In genomic region chr9:13500045-13500444, GRCm38 (mm10) we compare ENCODE assay signal across 34 mouse cellular contexts. TPM values are rescaled to one million over a fixed set of nuclear protein-coding genes. Genes with fewer than 3 reads are reported as not detected.
A peak's percentile ranks its signal among the peaks of the same experiment; 100 is the strongest.
DNase-seq lines count a peak whose midpoint lies in the region; ATAC-seq and TF ChIP-seq lines count a peak whose summit lies in the region.
"Had no signal": no experiment of that assay in that cellular context is flagged by ENCODE, and none has a peak within 500 bp of the region (broad histone marks: within the 10 kb centered on the region; RNA-seq: fewer than 3 reads in every experiment).

No protein-coding gene starts in this region.

- no peak overlapping the region for H3K9ac ChIP-seq in lung, embryonic 16.5 days (ENCODE audit: low read length)
- H3K9ac ChIP-seq: embryonic facial prominence, embryonic 12.5 days; heart, embryonic 12.5 days; hindbrain, embryonic 14.5 days; kidney, embryonic 15.5 days; liver, embryonic 14.5 days; lung, embryonic 15.5 days; midbrain, embryonic 13.5 days; neural tube, embryonic 13.5 days had no signal

- TF ChIP-seq CTCF in cerebellum, adult 2 months (IDR thresholded peaks at IDR 0.05; ENCODE audit: borderline replicate concordance, insufficient read depth, low read depth, low read length), result no peak

- peaks cover 22% of the 10 kb centered on the region for H3K4me1 ChIP-seq in lung, embryonic 16.5 days (replicated peaks; ENCODE audit: control insufficient read depth, insufficient read depth, low read length)
- peaks cover 15% of the 10 kb centered on the region; the same call in 1 of the 2 replicates for H3K4me1 ChIP-seq in cerebellum, adult 2 months (ENCODE audit: control insufficient read depth, insufficient read depth, low read length)

- H3K27ac ChIP-seq in lung, embryonic 16.5 days (ENCODE audit: low read length), result 0 out of 2 replicates have a peak overlapping the region, but pooled peaks have one; percentile 39
- H3K27ac ChIP-seq in cerebellum, adult 2 months (ENCODE audit: insufficient read depth, low read length), result peak overlapping the region; percentile 32
- H3K27ac ChIP-seq: embryonic facial prominence, embryonic 12.5 days; hindbrain, embryonic 14.5 days; kidney, embryonic 15.5 days; liver, embryonic 14.5 days; lung, embryonic 15.5 days; midbrain, embryonic 13.5 days; neural tube, embryonic 13.5 days had no signal

- no peak for DNase-seq in lung, adult 18-20 months
- DNase-seq in cerebellum, adult 2 months, result peak; percentile 72 to 84
- peak; percentile 79 to 81 for DNase-seq in cerebellum, postnatal 14 days
- no peak for DNase-seq in gastrocnemius, postnatal 14 days
- DNase-seq in left cerebral cortex, adult 8-10 months (ENCODE audit: low spot score in 2 of 2), result no peak
- DNase-seq: adrenal gland, postnatal 25 days; B cell, adult 2 months; embryo, embryonic 11 days; gastrocnemius, postnatal 25 days; heart, adult 18-20 months; kidney, adult 11 months; kidney, postnatal 25 days; liver; lung, postnatal 36 days; thymus, postnatal 4 days had no signal

- no peak for TF ChIP-seq POLR2A in cerebellum, adult 2 months (IDR thresholded peaks at IDR 0.05; ENCODE audit: borderline replicate concordance, insufficient read depth, low read length)

- WGBS in lung, embryonic 16.5 days, result 60% methylated on average over 5 of the region's 5 CpGs
- 9% methylated on average over 5 of the region's 5 CpGs for WGBS in cerebellum, adult 2 months

- H3K9me3 ChIP-seq in lung, embryonic 16.5 days (ENCODE audit: control insufficient read depth, low read length), result no peaks in the 10 kb centered on the region
- H3K9me3 ChIP-seq: embryonic facial prominence, embryonic 12.5 days; heart, embryonic 12.5 days; kidney, embryonic 15.5 days; lung, embryonic 15.5 days; megakaryocyte, embryonic 14.5 days; midbrain, embryonic 13.5 days; neural tube, embryonic 13.5 days had no signal

- H3K4me3 ChIP-seq in lung, embryonic 16.5 days (ENCODE audit: low read length), result no peak overlapping the region
- no peak overlapping the region for H3K4me3 ChIP-seq in cerebellum, adult 2 months (replicated peaks; ENCODE audit: insufficient read depth, low read depth, low read length)
- H3K4me3 ChIP-seq: embryonic facial prominence, embryonic 12.5 days; heart, embryonic 12.5 days; kidney, embryonic 15.5 days; lung, embryonic 15.5 days; megakaryocyte, embryonic 14.5 days; midbrain, embryonic 13.5 days; neural tube, embryonic 13.5 days had no signal

- H3K27me3 ChIP-seq in lung, embryonic 16.5 days (ENCODE audit: control insufficient read depth, insufficient read depth, low read depth, low read length), result no peaks in the 10 kb centered on the region
- no peaks in the 10 kb centered on the region for H3K27me3 ChIP-seq in cerebellum, adult 2 months (ENCODE audit: control insufficient read depth, insufficient read depth, low read length)
- H3K27me3 ChIP-seq: embryonic facial prominence, embryonic 12.5 days; heart, embryonic 12.5 days; kidney, embryonic 15.5 days; lung, embryonic 15.5 days; midbrain, embryonic 13.5 days; neural tube, embryonic 13.5 days had no signal

- no peak for ATAC-seq in lung, embryonic 16.5 days (ENCODE audit: low read depth)
- ATAC-seq: forebrain, embryonic 14.5 days; inflammation-experienced regulatory T-cells, adult 6 months; midbrain, embryonic 13.5 days had no signal

- no peaks in the 10 kb centered on the region for H3K36me3 ChIP-seq in lung, embryonic 16.5 days (ENCODE audit: control insufficient read depth, insufficient read depth, low read length)
- H3K36me3 ChIP-seq: embryonic facial prominence, embryonic 12.5 days; kidney, embryonic 15.5 days; lung, embryonic 15.5 days; midbrain, embryonic 13.5 days; neural tube, embryonic 13.5 days had no signal

- intact Hi-C loops in gastrocnemius, postnatal 14 days (cut with DNase I; ENCODE audit: low total_unique reads), result no loop called here

- H3K4me2 ChIP-seq in lung, embryonic 16.5 days (ENCODE audit: low read depth, low read length), result no peak overlapping the region
- H3K4me2 ChIP-seq: embryonic facial prominence, embryonic 12.5 days; heart, embryonic 12.5 days; hindbrain, embryonic 14.5 days; kidney, embryonic 15.5 days; lung, embryonic 15.5 days; midbrain, embryonic 13.5 days; neural tube, embryonic 13.5 days had no signal

RNA-seq across cellular contexts. Expression of gene Gm17571, which starts 53.5 kb away (rescaled TPM):
- polyA plus RNA-seq in lung, embryonic 16.5 days (2015; fragmentation: Nextera tagmentation; extraction: Ambion mirVana), result not detected in 2 replicates
- not detected in 2 replicates for polyA plus RNA-seq in cerebellum, adult 2 months (2012; rRNA removed)
- not detected for total RNA-seq in gastrocnemius, postnatal 14 days (2021)
- not detected for total RNA-seq in left cerebral cortex, adult 8-10 months (2022)
- total RNA-seq: adrenal gland, adult 18-20 months; adrenal gland, postnatal 25 days; gastrocnemius, postnatal 25 days; heart, adult 18-20 months; hematopoietic stem cell, adult 5-6 weeks; layer of hippocampus, adult 18-20 months; layer of hippocampus, postnatal 25 days had no signal
- polyA plus RNA-seq: embryonic facial prominence, embryonic 12.5 days; forebrain, embryonic 14.5 days; heart, embryonic 12.5 days; heart, postnatal 0 days; hindbrain, embryonic 14.5 days; inflammation-experienced regulatory T-cells, adult 6 months; kidney, embryonic 15.5 days; limb, embryonic 11.5 days; liver, embryonic 14.5 days; lung, embryonic 15.5 days; midbrain, embryonic 13.5 days; neural tube, embryonic 13.5 days; thymus, postnatal 0 days had no signal

Comparison
In these comparisons a context has a peak if more than half of its experiments do, and no peak if none do; other contexts are left out.
1. DNase-seq: peak in cerebellum, adult 2 months (2 of 2) and cerebellum, postnatal 14 days (2 of 2); none in lung, adult 18-20 months (0 of 2), gastrocnemius, postnatal 14 days (single experiment) and left cerebral cortex, adult 8-10 months (0 of 2).